12 mouse cellular contexts compared by ENCODE assay signal in the genomic region with DNA sequence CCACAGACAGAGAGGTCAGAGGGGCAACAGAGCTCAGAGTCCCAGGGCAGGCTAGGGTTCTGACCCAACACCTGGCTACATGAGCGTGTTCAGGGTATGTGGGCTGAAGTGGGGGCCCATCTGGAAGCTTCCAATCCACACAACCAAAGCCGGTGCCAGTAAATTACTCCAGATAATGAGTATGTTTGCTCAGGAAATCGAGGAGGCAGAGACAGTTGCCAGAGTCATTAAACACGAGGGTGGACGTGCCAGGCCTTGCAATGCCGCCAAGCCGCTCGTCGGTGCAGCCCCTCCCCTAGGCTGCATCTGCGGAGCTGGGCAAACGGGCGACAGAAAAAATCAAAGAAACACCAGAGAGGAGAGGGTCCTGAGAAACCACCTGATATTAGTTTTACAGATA.
DNase-seq lines count a peak whose midpoint lies in the region; ATAC-seq lines count a peak whose summit lies in the region.
"Had no signal": no experiment of that assay in that cellular context is flagged by ENCODE, and none has a peak within 500 bp of the region (broad histone marks: within the 10 kb centered on the region; RNA-seq: fewer than 3 reads in every experiment).

No protein-coding gene starts in this region.

- no peak overlapping the region for H3K4me3 ChIP-seq in hindbrain, embryonic 15.5 days
- no peak overlapping the region for H3K4me3 ChIP-seq in hindbrain, embryonic 12.5 days
- no peak overlapping the region for H3K4me3 ChIP-seq in neural tube, embryonic 15.5 days (replicated peaks)
- H3K4me3 ChIP-seq: heart, embryonic 10.5 days had no signal

- H3K36me3 ChIP-seq in hindbrain, embryonic 15.5 days = no peaks in the 10 kb centered on the region
- no peaks in the 10 kb centered on the region for H3K36me3 ChIP-seq in hindbrain, embryonic 12.5 days
- no peaks in the 10 kb centered on the region for H3K36me3 ChIP-seq in neural tube, embryonic 15.5 days
- H3K36me3 ChIP-seq: heart, embryonic 10.5 days had no signal

- H3K9ac ChIP-seq in hindbrain, embryonic 15.5 days = no peak overlapping the region
- H3K9ac ChIP-seq in hindbrain, embryonic 12.5 days = no peak overlapping the region
- no peak overlapping the region for H3K9ac ChIP-seq in neural tube, embryonic 15.5 days (replicated peaks)

- H3K4me1 ChIP-seq in hindbrain, embryonic 15.5 days (replicated peaks) = no peaks in the 10 kb centered on the region
- no peaks in the 10 kb centered on the region for H3K4me1 ChIP-seq in hindbrain, embryonic 12.5 days
- peaks cover 8% of the 10 kb centered on the region; the same call in 1 of the 2 replicates for H3K4me1 ChIP-seq in neural tube, embryonic 15.5 days
- H3K4me1 ChIP-seq: heart, embryonic 10.5 days had no signal

- DNase-seq in neural tube, embryonic 10.5 days (ENCODE audit: extremely low spot score, low spot score) = no peak
- DNase-seq in layer of hippocampus, adult 9-10 months (ENCODE audit: low spot score) = peak; percentile 12
- peak; percentile 23 for DNase-seq in right cerebral cortex, postnatal 25 days
- no peak for DNase-seq in gastrocnemius, postnatal 4 days (ENCODE audit: low spot score in 2 of 2)
- DNase-seq: kidney, postnatal 36 days; liver; retina, postnatal 1 day had no signal

- WGBS in hindbrain, embryonic 15.5 days = 68% methylated on average over 12 of the region's 12 CpGs
- 88% methylated on average over 12 of the region's 12 CpGs for WGBS in hindbrain, embryonic 12.5 days
- WGBS in neural tube, embryonic 15.5 days = 64% methylated on average over 12 of the region's 12 CpGs

- no peak overlapping the region for H3K27ac ChIP-seq in hindbrain, embryonic 15.5 days (replicated peaks)
- no peak overlapping the region for H3K27ac ChIP-seq in hindbrain, embryonic 12.5 days
- no peak overlapping the region for H3K27ac ChIP-seq in neural tube, embryonic 15.5 days (replicated peaks)
- H3K27ac ChIP-seq: heart, embryonic 10.5 days; macrophage had no signal

- ATAC-seq in hindbrain, embryonic 15.5 days (ENCODE audit: low FRiP score, low read depth) = peak; percentile 54; the same call in 1 of the 2 replicates
- no peak for ATAC-seq in hindbrain, embryonic 12.5 days (ENCODE audit: low FRiP score)
- ATAC-seq in neural tube, embryonic 15.5 days (ENCODE audit: low FRiP score) = peak; percentile 59; the same call in 1 of the 2 replicates

- H3K9me3 ChIP-seq in hindbrain, embryonic 15.5 days = no peaks in the 10 kb centered on the region
- no peaks in the 10 kb centered on the region for H3K9me3 ChIP-seq in hindbrain, embryonic 12.5 days (replicated peaks)
- no peaks in the 10 kb centered on the region for H3K9me3 ChIP-seq in neural tube, embryonic 15.5 days (replicated peaks)
- H3K9me3 ChIP-seq: heart, embryonic 10.5 days had no signal

- H3K4me2 ChIP-seq in hindbrain, embryonic 15.5 days = no peak overlapping the region
- no peak overlapping the region for H3K4me2 ChIP-seq in hindbrain, embryonic 12.5 days (replicated peaks)
- no peak overlapping the region for H3K4me2 ChIP-seq in neural tube, embryonic 15.5 days

- no peaks in the 10 kb centered on the region for H3K27me3 ChIP-seq in hindbrain, embryonic 15.5 days
- H3K27me3 ChIP-seq in hindbrain, embryonic 12.5 days = no peaks in the 10 kb centered on the region
- H3K27me3 ChIP-seq in neural tube, embryonic 15.5 days (replicated peaks) = no peaks in the 10 kb centered on the region

Comparison
In these comparisons a context has a peak if more than half of its experiments do, and no peak if none do; other contexts are left out.
1. DNase-seq: peak in layer of hippocampus, adult 9-10 months (single experiment) and right cerebral cortex, postnatal 25 days (single experiment); none in neural tube, embryonic 10.5 days (single experiment) and gastrocnemius, postnatal 4 days (0 of 2).